Mouse (Mus musculus): ENCODE measurements around the gene Ddx42.

DNA sequence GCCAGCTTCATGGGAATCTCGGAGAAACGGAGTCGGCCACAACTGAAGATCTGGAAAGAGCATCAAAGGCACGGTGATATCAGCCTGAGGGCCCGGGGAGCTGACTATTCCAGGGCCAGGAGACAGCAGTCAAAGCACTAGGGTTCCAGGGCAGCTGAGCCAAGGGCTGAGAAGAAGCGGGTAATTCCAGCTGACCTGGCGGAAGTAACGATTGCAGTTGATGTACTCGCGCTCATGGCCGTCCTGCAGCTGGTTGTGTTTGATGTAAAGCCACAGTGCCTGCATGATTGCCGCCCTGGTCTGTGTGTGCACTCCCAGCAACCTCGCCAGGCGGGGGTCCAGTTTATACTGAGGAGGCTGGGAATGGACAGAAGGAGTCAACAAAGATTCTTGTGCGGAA, 48.3 kb downstream of the Ddx42 start:
- TF ChIP-seq POLR2A (IDR thresholded peaks at IDR 0.05; ENCODE audit: insufficient read depth, low read depth, low read length) (no peak), CTCF (IDR thresholded peaks at IDR 0.05; ENCODE audit: insufficient read depth, low read depth, low read length) (no peak)
